12 mouse cellular contexts compared by ENCODE assay signal in the genomic region with DNA sequence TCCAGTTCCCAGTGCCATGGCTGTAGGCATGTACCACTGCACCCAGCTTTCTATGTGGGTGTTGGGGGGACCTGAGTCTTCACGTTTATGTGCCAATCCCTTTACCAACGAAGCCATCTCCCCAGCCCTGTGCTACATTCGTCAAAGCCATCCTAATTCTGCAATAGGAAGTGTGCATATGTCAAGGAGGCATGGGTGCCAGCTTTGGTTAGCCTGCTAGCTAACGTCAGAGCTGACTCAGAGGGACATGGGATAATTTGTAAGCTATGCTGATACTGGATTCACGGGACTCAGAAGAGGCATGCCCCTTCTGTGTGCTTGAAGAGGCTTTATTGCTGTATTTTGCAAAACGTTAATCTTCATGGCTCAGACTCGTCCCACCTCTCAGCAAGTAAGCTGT.
DNase-seq lines count a peak whose midpoint lies in the region; ATAC-seq and TF ChIP-seq lines count a peak whose summit lies in the region.
"Had no signal": no experiment of that assay in that cellular context is flagged by ENCODE, and none has a peak within 500 bp of the region (broad histone marks: within the 10 kb centered on the region; RNA-seq: fewer than 3 reads in every experiment).

No protein-coding gene starts in this region.

- no peak overlapping the region for H3K4me3 ChIP-seq in layer of hippocampus, adult 2 months
- H3K4me3 ChIP-seq: embryonic facial prominence, embryonic 12.5 days; forebrain, embryonic 15.5 days; heart, adult 2 months; hindbrain, embryonic 15.5 days had no signal

- 0 out of 2 replicates have a peak, but pooled peaks have one; percentile 26 for ATAC-seq in frontal cortex, adult (ENCODE audit: low TSS enrichment)
- ATAC-seq: forebrain, embryonic 15.5 days; intestine, embryonic 16.5 days had no signal

- H3K27ac ChIP-seq in layer of hippocampus, adult 2 months = peak overlapping the region; percentile 74
- H3K27ac ChIP-seq: embryonic facial prominence, embryonic 12.5 days; forebrain, embryonic 15.5 days; heart, adult 2 months; hindbrain, embryonic 15.5 days had no signal

- TF ChIP-seq CTCF in layer of hippocampus, adult 2 months (conservative IDR thresholded peaks at IDR 0.05) = no peak

- peak; percentile 22 to 37 for DNase-seq in adrenal gland, postnatal 36 days
- DNase-seq in adrenal gland, adult 18-20 months (ENCODE audit: low spot score in 2 of 2) = no peak
- no peak for DNase-seq in frontal cortex, adult 2 months (ENCODE audit: extremely low spot score in 1 of 2, low spot score in 1 of 2)
- DNase-seq in layer of hippocampus, adult 2 months (ENCODE audit: low spot score in 2 of 2) = no peak
- DNase-seq in layer of hippocampus, postnatal 36 days = no peak
- peak; percentile 25 for DNase-seq in NIH3T3 (ENCODE audit: low read depth)

Comparison
In these comparisons a context has a peak if more than half of its experiments do, and no peak if none do; other contexts are left out.
1. DNase-seq: peak in adrenal gland, postnatal 36 days (2 of 2) and NIH3T3 (single experiment); none in adrenal gland, adult 18-20 months (0 of 2), frontal cortex, adult 2 months (0 of 2), layer of hippocampus, adult 2 months (0 of 2) and layer of hippocampus, postnatal 36 days (0 of 2).